Mouse (Mus musculus) thymus, adult 2 months (tissue): ENCODE data around the gene Evx2.

Experiments used
- CTCF ChIP-seq: fragments of 200-500 bp; IDR thresholded peaks from 2 replicates; pipeline ENCODE4 v1.5.1; 2012; ENCODE audit warnings: mild to moderate bottlenecking, control low read depth, low read length, moderate library complexity, borderline replicate concordance; ENCODE audit not compliant: control insufficient read depth, poor library complexity, insufficient read depth; ENCODE audit errors: extremely low read depth
- POLR2A ChIP-seq: fragments of 200-500 bp; IDR thresholded peaks from 2 replicates; pipeline ENCODE4 v1.6.1; 2012; ENCODE audit warnings: mild to moderate bottlenecking, low read length, control low read depth, moderate library complexity; ENCODE audit not compliant: control insufficient read depth, poor library complexity, insufficient read depth; ENCODE audit errors: extremely low read depth

GRCm38 (mm10) chr2:74682796-74683195 lies 23.4 kb upstream of the Evx2 start:
- TF ChIP-seq CTCF (no peak), POLR2A (no peak)
